Mouse (Mus musculus) forebrain, embryonic 10.5 days (tissue): ENCODE data around the gene Nacad. TPM values are rescaled to one million over a fixed set of nuclear protein-coding genes. Genes with fewer than 3 reads are reported as not detected.

ENCODE experiments used
- DNase-seq: peaks from one replicate; pipeline ENCODE4 v3.0.0-alpha.2; 2017; ENCODE audit warnings: low spot score; ENCODE audit errors: extremely low spot score
- H3K27ac ChIP-seq: fragments of 300-500 bp; sonication (generic); 2 replicates; pipeline ENCODE4 v1.5.1; 2016; ENCODE audit warnings: mild to moderate bottlenecking
- H3K27me3 ChIP-seq: fragments of 300-500 bp; sonication (generic); 2 replicates; pipeline ENCODE4 v1.6.1; 2016; ENCODE audit warnings: mild to moderate bottlenecking; ENCODE audit not compliant: poor library complexity, severe bottlenecking
- H3K36me3 ChIP-seq: fragments of 300-500 bp; sonication (generic); replicated peaks from 2 replicates; pipeline ENCODE4 v1.6.1; 2016; ENCODE audit warnings: mild to moderate bottlenecking, moderate library complexity
- H3K4me1 ChIP-seq: fragments of 300-500 bp; sonication (generic); 2 replicates; pipeline ENCODE4 v1.6.1; 2016
- H3K4me3 ChIP-seq: fragments of 300-500 bp; sonication (generic); 2 replicates; pipeline ENCODE4 v1.5.1; 2016; ENCODE audit warnings: mild to moderate bottlenecking, moderate library complexity
- H3K9me3 ChIP-seq: fragments of 300-500 bp; sonication (generic); 2 replicates; pipeline ENCODE4 v1.6.1; 2016; ENCODE audit warnings: mild to moderate bottlenecking, moderate library complexity
- WGBS: fragments of 180-500 bp; shearing (Covaris S2); methylation state at CpG from one replicate; pipeline ENCODE4 v1.1.7; 2016; 5-methylcytosine and 5-hydroxymethylcytosine counted together
- polyA plus RNA-seq: library from polyadenylated mRNA; unstranded; fragments of >200 nt; fragmentation: Nextera tagmentation; extraction: Ambion mirVana; gene quantifications from 2 replicates; pipeline ENCODE4 v1.2.1, GENCODE M21; 2016

The Nacad gene
- polyA plus RNA-seq, 1 experiment from 2014 or later, result 7.1 TPM

- peaks cover 28% of the 10 kb centered on the region for H3K4me1 ChIP-seq
- peak within 1 kb of the TSS; percentile 81 for H3K4me3 ChIP-seq
- WGBS, result under 1% methylated on average over 66 of the region's 66 CpGs
- H3K9me3 ChIP-seq, result no peaks in the 10 kb centered on the region
- no peaks in the 10 kb centered on the region for H3K27me3 ChIP-seq
- H3K27ac ChIP-seq, result peak within 1 kb of the TSS; percentile 95
- peak; percentile 92 for DNase-seq
- peaks cover 42% of the 10 kb centered on the region for H3K36me3 ChIP-seq
These were observed 19.9 kb upstream of the Nacad start, which contains the start of gene Tbrg4 for GRCm38 (mm10) chr11:6625478-6626387. Gene Tbrg4, minus strand, starts transcription at chr11:6626067.

GRCm38 (mm10) chr11:6624619-6625382 is 18.9 kb upstream of the Nacad start:
- DNase-seq, result no peak
- peaks cover 51% of the 10 kb centered on the region for H3K36me3 ChIP-seq

GRCm38 (mm10) chr11:6623704-6624103 is 17.9 kb upstream of the Nacad start:
- 92% methylated on average over 10 of the region's 10 CpGs for WGBS
- no peaks in the 10 kb centered on the region for H3K27me3 ChIP-seq
- H3K4me3 ChIP-seq, result peak overlapping the region; percentile 81; the same call in 1 of the 2 replicates

More at GRCm38 (mm10) chr11:6624619-6625382, 18.9 kb upstream of the Nacad start:
- peak overlapping the region; percentile 95 for H3K27ac ChIP-seq
- H3K27me3 ChIP-seq, result no peaks in the 10 kb centered on the region
- H3K9me3 ChIP-seq, result no peaks in the 10 kb centered on the region
- H3K4me3 ChIP-seq, result peak overlapping the region; percentile 81
- H3K4me1 ChIP-seq, result peaks cover 28% of the 10 kb centered on the region
- WGBS, result 75% methylated on average over 14 of the region's 14 CpGs

DNA sequence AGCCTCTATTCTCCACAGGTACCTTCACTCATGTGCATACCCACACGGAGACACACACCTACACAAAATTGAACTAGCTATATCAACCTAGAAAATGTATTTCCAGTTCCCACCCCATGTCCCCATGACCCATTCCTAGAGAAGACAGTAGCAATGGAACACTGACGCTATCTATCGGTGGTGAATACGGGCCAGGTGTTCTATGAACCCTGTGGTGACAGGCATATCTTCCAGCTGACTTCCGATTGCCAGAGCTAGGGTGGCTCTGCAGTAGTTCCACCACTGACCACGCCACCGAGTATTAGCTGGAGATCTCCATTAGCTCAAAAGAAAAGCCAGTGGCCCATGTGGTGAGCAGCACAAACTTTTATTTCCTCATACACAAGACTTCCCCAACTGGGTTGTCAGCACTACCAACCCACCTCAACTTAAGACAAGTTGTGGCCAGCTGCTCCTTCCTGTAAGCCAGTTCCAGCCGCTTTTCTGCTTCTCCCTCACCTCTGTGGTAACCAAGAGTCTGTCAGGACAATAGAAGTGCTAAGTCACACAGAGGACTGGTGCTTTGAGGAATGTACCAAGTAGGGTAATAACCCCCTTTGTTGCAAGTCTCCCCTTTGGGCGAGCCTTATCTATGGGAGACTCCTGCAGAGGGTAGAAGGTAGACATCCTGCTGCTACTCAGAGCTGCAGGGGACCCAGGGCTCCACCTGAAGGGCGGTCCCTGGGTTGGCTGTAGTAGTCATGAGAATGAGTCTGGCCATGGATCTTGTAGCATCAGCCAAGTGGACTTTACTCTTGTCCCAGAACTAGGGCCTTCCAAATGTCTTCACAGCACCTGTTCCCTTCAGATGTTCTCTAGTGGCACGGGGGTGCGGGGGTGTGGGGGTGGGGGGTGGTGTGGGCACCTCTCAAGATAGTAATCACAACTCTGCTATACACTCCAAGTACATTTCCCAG is 9.7 kb upstream of the Nacad start:
- no peaks in the 10 kb centered on the region for H3K27me3 ChIP-seq
- no peaks in the 10 kb centered on the region for H3K9me3 ChIP-seq
- H3K36me3 ChIP-seq, result peaks cover 100% of the 10 kb centered on the region
- DNase-seq, result no peak
- H3K4me3 ChIP-seq, result no peak overlapping the region
- WGBS, result 93% methylated on average over 12 of the region's 12 CpGs
- no peak overlapping the region for H3K27ac ChIP-seq
- H3K4me1 ChIP-seq, result no peaks in the 10 kb centered on the region

More at GRCm38 (mm10) chr11:6623704-6624103, 17.9 kb upstream of the Nacad start:
- peaks cover 62% of the 10 kb centered on the region for H3K36me3 ChIP-seq
- no peak for DNase-seq
- no peak overlapping the region for H3K27ac ChIP-seq
- peaks cover 28% of the 10 kb centered on the region for H3K4me1 ChIP-seq
- no peaks in the 10 kb centered on the region for H3K9me3 ChIP-seq

- Histone ChIP-seq H3K27me3 (peaks cover 53% of the 10 kb centered on the region), H3K4me1 (peaks cover 44% of the 10 kb centered on the region), H3K9me3 (no peaks in the 10 kb centered on the region), H3K4me3 (peak overlapping the region; percentile 55), H3K36me3 (no peaks in the 10 kb centered on the region), H3K27ac (peak overlapping the region; percentile 65)
- no peak for DNase-seq
- WGBS, result 13% methylated on average over 13 of the region's 13 CpGs
These were observed 802 bp downstream of the Nacad start for GRCm38 (mm10) chr11:6605021-6605481.

DNA sequence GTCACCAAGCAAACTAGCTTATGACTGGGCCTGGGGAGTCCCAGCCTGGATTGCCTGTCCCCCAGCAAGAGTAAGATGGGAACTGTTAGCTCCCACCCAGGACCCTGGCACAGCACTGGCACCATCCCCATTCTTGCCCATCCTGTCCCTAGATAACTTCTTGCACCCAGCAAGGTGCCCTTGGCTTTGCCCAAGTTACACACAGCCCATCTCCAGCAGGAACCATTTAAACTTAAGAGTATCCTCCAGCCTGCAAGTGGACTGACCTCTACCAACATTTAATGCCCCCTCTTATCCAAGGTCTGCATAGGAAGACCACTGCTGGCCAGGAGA is 1.3 kb downstream of the Nacad start:
- Histone ChIP-seq H3K27me3 (peaks cover 53% of the 10 kb centered on the region), H3K4me1 (peaks cover 49% of the 10 kb centered on the region), H3K36me3 (no peaks in the 10 kb centered on the region), H3K4me3 (peak overlapping the region; percentile 55), H3K9me3 (no peaks in the 10 kb centered on the region), H3K27ac (0 out of 2 replicates have a peak overlapping the region, but pooled peaks have one; percentile 65)
- no peak for DNase-seq

GRCm38 (mm10) chr11:6603887-6604603 is 1.8 kb downstream of the Nacad start:
- no peak for DNase-seq
- H3K36me3 ChIP-seq, result no peaks in the 10 kb centered on the region

GRCm38 (mm10) chr11:6603224-6603623 is 2.6 kb downstream of the Nacad start:
- Histone ChIP-seq H3K27ac (no peak overlapping the region), H3K27me3 (peaks cover 53% of the 10 kb centered on the region), H3K9me3 (no peaks in the 10 kb centered on the region), H3K4me3 (no peak overlapping the region; the same call in 1 of the 2 replicates), H3K4me1 (peaks cover 63% of the 10 kb centered on the region), H3K36me3 (peaks cover 4% of the 10 kb centered on the region)
- WGBS, result 85% methylated on average over 9 of the region's 9 CpGs
- no peak for DNase-seq

More at GRCm38 (mm10) chr11:6603887-6604603, 1.8 kb downstream of the Nacad start:
- Histone ChIP-seq H3K9me3 (no peaks in the 10 kb centered on the region), H3K4me3 (peak overlapping the region; percentile 55; the same call in 1 of the 2 replicates), H3K27ac (no peak overlapping the region), H3K27me3 (peaks cover 53% of the 10 kb centered on the region), H3K4me1 (peaks cover 54% of the 10 kb centered on the region)
- 39% methylated on average over 12 of the region's 12 CpGs for WGBS

- no peaks in the 10 kb centered on the region for H3K9me3 ChIP-seq
- 85% methylated on average over 9 of the region's 9 CpGs for WGBS
- H3K4me3 ChIP-seq, result peak overlapping the region; percentile 0; the same call in 1 of the 2 replicates
- peaks cover 10% of the 10 kb centered on the region for H3K36me3 ChIP-seq
- no peak for DNase-seq
- H3K27me3 ChIP-seq, result peaks cover 53% of the 10 kb centered on the region
- H3K27ac ChIP-seq, result no peak overlapping the region
- peaks cover 68% of the 10 kb centered on the region for H3K4me1 ChIP-seq
These were observed 3.2 kb downstream of the Nacad start for GRCm38 (mm10) chr11:6602662-6603061.

DNA sequence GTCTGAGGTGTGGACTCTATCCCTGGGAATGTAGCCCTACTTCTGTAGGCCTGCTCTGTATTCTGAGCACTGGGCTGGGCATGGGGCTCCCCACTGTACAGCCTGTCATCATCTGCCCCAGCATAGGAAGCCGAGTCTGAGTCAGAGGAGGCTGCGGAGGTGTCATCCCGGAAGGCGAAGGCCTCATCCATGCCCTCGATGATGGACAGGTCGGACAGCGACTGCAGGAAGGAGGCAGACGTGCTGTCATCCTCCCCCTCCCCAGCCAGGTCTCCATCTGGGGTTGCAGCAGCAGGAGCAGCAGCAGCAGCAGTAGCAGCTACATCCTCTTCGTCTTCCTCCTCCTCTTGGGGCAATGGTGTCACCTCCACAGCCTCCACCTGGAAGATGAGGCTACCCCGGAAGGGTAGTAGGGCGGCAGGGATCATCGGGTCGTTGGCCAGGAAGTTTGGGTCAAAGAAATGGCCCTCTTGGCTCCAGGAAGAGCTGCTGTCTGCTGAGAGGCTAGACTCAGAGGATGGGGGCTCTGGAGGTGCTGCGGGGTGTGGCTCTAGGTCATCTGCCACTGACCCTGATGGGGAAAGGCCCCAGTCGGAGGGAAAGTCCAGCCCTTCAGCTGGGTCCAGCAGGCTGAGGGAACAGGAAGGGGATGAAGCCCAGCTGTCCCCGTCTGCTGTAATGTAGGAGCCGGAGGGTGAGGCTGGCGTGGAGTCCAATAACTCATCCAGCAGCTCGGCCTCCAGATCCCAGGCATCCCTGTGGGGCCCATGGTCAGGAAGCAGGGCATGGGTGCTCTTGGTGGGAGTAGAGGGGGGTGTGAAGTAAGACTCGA is 4.0 kb downstream of the Nacad start:
- Histone ChIP-seq H3K4me1 (peaks cover 68% of the 10 kb centered on the region), H3K27ac (no peak overlapping the region), H3K27me3 (peaks cover 48% of the 10 kb centered on the region), H3K36me3 (peaks cover 18% of the 10 kb centered on the region), H3K9me3 (no peaks in the 10 kb centered on the region), H3K4me3 (no peak overlapping the region)
- 85% methylated on average over 20 of the region's 20 CpGs for WGBS
- no peak for DNase-seq
